Mouse (Mus musculus): ENCODE data around the gene Cks2.

DNA sequence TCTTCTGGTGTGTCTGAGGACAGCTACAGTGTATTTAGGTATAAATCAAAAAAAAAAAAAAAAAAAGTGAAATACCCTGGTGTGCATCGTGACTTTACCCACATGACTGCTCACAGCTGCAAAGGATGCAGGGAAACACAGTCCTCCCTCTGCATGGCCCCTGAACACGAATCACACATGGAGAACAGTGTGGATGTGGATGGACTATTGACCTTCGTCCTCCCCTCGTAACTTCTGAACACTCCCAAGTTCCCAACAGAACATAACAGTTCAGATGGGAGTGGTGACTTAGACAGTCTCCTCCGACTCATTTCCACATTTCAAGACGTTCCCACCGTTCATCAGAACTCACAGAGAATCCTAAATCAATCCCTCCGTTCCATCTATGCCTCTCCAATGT is 42.3 kb upstream of the Cks2 start:
- TF ChIP-seq EP300 (IDR thresholded peaks at IDR 0.05; ENCODE audit: low read depth): no peak
- TF ChIP-seq CTCF (IDR thresholded peaks at IDR 0.05; ENCODE audit: low read depth): no peak

Measured in liver, postnatal 0 days (tissue).